Mouse (Mus musculus) yolk sac, embryonic 10.5 days (tissue): ENCODE data around the gene Lrig3.

Experiments used
- DNase-seq: peaks from one replicate; pipeline ENCODE4 v3.0.0-alpha.2; 2017; ENCODE audit warnings: low spot score

Lrig3 gene

GRCm38 (mm10) chr10:125965968-125966480 lies at the start of gene Lrig3:
Lrig3 (plus strand) TSS chr10:125966168.
- peak; percentile 85 for DNase-seq

DNA sequence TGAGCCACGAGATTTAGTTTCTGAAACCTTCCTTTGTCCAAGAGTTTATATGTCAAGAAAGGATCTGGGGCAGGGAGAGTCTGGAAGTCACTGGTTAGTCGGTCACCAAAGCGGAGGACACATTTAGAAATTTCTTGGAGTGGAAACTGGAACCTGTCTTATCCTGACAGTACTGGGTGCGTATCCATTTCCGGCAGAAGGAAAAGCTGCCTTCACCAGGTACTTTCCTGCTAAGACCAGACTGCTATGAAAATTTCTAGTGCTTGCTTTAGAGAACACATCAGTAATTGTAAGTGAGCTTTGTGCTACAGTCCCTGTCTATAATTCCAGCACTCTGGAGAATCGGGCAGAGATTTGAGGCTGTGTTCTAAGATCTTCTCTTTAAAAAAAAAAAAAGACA lies 49.2 kb upstream of the Lrig3 start:
- no peak for DNase-seq

- DNase-seq = no peak
These were observed 48.5 kb upstream of the Lrig3 start for GRCm38 (mm10) chr10:125917436-125917871.

- peak; percentile 17 for DNase-seq
These were observed 47.0 kb upstream of the Lrig3 start for GRCm38 (mm10) chr10:125918994-125919393.

- no peak for DNase-seq
These were observed 44.1 kb upstream of the Lrig3 start for GRCm38 (mm10) chr10:125921654-125922446.

DNA sequence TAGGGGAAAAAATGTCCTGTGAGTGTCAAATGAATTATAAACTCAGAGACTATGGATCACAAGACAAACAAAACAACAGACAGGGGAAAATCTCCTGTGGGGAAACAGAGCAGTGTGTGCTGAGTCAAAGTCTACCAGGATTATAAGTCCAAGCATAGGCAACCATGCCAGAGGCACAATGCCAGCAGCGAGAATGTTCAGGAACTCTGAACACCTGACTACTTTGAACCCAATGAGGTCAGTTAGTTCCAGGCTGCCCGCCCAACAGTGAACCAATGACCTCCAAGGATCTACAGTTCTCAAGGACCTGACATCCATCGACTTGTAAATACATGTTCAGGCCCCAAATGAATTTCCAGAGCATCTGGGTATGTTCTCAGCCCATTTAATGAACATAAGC lies 36.0 kb upstream of the Lrig3 start:
- DNase-seq = no peak

GRCm38 (mm10) chr10:125933388-125933787 lies 32.6 kb upstream of the Lrig3 start:
- peak; percentile 61 for DNase-seq

GRCm38 (mm10) chr10:125934095-125934494 lies 31.9 kb upstream of the Lrig3 start:
- no peak for DNase-seq

DNA sequence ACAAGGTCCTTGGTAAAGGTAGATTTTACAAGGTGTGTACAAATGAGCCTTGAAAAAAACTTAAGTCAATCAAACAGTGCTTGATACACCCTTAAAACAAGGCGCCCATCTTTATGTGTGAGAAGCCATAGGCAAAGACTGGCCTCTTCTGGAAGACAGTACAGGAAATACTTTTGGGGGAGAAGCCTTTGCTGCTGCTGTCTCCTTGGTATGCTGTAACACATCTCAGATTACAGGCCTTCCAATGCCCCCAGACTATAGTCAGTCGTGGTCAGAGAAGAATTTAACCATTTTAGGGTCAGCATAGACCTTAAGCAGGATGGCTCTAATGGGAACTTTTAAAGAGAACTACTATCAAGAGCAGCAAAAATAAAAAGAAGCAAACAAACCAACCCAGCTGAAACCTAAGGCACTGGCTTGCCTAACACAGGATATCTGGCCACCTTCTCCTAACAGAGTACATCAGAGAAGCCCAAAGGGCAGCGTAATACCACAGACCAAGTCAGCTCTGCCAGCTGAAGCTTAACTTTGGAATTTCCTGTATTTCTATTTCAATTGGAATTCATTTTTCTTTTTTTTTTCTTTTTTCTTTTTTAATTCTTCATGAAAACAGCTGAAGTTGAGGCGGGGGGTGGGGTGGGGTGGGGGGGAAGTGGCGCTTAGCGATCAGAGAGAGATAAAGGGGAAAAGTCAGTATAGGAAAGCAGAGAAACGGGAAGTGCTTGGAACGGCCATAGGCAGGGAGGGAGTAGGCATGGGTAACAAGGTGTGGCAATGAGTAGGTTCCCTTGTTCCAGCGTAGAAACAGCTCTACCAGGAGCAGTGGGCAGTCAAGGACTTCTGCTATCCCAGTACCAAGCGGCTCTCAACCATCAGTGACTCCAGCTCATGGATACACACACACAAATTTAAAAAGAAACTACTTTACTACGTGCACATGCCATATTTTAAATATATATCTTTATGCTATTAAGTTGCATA lies 28.2 kb upstream of the Lrig3 start:
- DNase-seq = no peak

DNA sequence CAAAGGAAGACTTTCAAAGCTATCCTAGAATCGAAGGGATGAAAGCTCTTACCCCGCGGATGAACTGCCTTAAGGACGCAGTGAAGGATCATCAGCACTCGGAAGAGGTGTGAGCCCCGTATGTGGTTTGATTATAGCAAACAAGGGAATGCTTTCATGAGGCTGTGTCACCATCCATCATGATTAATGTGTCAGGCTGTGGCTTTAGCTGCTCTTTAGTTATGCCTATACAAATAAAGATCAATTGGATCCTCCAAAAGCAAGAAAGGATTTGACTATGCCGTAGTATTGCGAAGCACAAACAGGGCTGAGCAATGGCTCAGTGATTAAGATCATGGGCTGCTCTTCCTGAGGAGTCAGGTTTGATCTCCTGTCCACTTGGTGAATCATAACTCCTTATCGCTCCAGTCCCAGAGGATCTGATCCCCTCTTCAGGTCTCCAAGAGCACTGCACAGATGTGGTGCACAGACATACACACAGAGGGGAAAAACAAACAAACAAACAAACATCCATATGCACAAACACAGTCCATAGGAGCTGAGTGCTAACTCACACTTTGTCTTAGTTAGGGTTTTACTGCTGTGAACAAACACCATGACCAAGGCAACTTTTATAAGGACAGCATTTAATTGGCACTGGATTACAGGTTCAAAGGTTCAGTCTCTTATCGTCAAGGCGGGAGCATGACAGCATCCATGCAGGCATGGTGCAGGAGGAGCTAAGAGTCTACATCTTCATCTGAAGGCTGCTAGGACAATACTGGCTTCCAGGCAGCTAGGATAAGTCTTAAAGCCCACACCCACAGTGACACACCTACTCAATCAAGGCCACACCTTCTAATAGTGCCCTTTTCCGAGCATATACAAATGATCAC lies 27.2 kb upstream of the Lrig3 start:
- no peak for DNase-seq

DNA sequence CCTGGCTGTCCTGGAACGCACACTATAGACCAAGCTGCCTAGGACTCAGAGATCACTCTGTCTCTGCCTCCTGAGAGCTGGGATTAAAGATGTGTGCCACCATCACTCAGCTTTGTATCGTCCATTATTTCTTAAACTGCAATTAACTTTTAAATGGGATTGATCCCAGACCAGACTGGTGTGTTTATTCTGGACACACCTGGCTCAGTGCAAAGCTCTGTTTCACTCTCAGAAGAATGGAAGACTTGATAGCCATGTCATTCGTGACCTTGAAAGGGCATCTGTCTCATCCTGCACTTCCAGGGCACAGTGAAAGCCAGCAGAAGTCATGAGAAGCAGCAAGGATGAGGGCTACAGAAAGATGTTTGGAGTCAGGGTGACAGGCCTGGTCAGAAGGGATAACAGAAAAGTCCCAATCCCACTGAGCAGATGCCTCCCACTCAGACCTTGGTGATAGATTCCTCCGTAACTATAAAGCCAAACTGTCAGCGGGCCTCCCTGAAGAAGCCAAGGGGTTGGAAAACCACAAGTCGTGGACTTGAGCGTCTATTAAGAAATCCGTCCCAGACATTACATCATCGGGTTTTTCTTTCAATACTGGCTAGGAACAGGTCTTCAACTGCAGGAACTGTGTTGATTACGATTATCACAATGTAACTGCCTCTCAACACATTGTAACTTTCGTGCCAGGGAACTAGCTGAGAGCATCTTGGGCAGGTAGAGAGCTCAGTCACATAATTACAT lies 25.5 kb upstream of the Lrig3 start:
- DNase-seq = no peak

DNA sequence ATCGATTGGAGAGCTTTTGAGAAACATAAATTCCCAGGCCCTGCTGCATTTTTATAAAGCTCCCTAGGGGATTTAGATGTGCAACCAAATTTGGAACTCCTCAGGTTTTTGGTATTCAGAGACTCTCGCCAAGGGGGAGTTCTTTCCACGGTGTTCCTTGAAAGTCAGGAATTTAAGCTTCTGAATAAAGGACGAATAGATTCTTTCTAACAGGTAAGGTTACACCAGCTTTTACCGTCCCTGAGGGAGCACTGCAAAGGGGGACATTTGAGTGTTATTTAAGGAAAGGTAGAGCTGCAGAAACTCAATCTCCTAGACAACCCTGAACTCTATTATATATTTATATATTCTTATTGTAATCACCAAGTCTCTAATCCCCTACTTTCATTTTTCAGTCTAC lies 22.9 kb upstream of the Lrig3 start:
- DNase-seq = no peak

GRCm38 (mm10) chr10:125944762-125945504 lies 21.0 kb upstream of the Lrig3 start:
- no peak for DNase-seq

GRCm38 (mm10) chr10:125948842-125949474 lies 17.0 kb upstream of the Lrig3 start:
- no peak for DNase-seq

DNA sequence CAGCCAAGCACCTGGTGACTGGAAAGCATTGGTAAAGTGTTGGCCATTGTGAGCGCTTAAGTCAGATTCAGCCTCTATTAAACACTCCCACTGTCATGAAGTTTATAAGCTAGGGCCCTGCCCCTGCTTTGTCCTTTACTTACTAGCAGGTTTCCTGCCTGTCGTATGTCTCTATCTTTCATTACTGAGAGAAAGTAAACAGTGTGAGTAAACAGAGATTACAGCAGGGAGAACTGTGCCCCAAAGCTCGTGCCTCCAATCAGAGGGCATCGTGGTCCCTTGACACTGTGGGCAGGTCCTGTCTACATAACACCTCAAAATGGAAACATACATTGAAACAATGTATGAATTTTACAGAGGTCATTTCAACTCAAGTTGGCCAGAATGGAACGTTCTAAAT lies 14.3 kb upstream of the Lrig3 start:
- DNase-seq = no peak

- DNase-seq = no peak
These were observed 11.6 kb upstream of the Lrig3 start for GRCm38 (mm10) chr10:125954343-125954742.

- DNase-seq = no peak
These were observed 11.0 kb upstream of the Lrig3 start for GRCm38 (mm10) chr10:125954747-125955530.

GRCm38 (mm10) chr10:125961411-125962107 lies 4.4 kb upstream of the Lrig3 start:
- DNase-seq = no peak
